Mouse (Mus musculus) megakaryocyte, embryonic 14.5 days (primary cell): ENCODE results near the gene Arhgap32. TPM values are rescaled to one million over a fixed set of nuclear protein-coding genes. Genes with fewer than 3 reads are reported as not detected.
"Not testable (repeated sequence)": the region's sequence is repeated elsewhere in the genome, so short reads cannot be mapped to it uniquely, and the experiment has no call there.

Source experiments
- H3K27me3 ChIP-seq: replicated peaks from 2 replicates; pipeline ENCODE3; 2012; ENCODE audit warnings: inconsistent platforms
- H3K36me3 ChIP-seq: replicated peaks from 2 replicates; pipeline ENCODE3; 2012; ENCODE audit warnings: low read length, inconsistent platforms, mixed read lengths
- H3K4me1 ChIP-seq: 2 replicates; pipeline ENCODE4 v1.6.1; 2012; ENCODE audit warnings: inconsistent platforms
- H3K4me3 ChIP-seq: replicated peaks from 2 replicates; pipeline ENCODE3; 2012; ENCODE audit warnings: moderate library complexity, mild to moderate bottlenecking, inconsistent platforms
- H3K9me3 ChIP-seq: 2 replicates; pipeline ENCODE4 v1.6.1; 2012; ENCODE audit warnings: inconsistent platforms
- FLI1 ChIP-seq: IDR thresholded peaks from 2 replicates; pipeline ENCODE4 v1.6.1; 2012; ENCODE audit warnings: low read length, inconsistent platforms, mixed read lengths
- GATA1 ChIP-seq: IDR thresholded peaks from 3 replicates; pipeline ENCODE4 v1.6.1; 2012; ENCODE audit warnings: mixed read lengths, low read length, inconsistent platforms, borderline replicate concordance
- polyA plus RNA-seq: library from polyadenylated mRNA; stranded (reverse); fragments of >175 nt; gene quantifications from 2 replicates; pipeline ENCODE4 v1.2.3, GENCODE M21; 2012; ENCODE audit warnings: low replicate concordance; ENCODE audit not compliant: insufficient read depth

The Arhgap32 gene
- polyA plus RNA-seq, 1 experiment, result not detected

DNA sequence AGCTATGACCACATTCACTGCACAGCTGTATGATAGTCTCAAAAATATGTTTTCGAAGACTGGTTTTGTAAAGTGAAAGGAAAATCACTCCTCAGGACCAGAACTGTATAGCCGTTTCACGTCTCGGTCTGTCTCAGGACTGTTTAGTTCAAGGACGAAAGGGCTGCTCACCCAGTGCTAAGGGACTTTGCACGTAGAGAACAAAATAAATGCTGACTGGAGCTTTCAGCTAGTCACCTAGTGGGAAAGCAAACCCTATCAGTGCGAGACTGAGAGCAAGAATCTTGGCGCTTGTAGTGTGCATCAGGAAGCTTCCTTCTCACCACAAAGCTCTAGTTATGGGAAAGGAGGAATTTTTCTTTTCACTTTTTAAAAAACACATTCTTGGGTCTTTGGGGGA, 15.4 kb upstream of the Arhgap32 start:
- Histone ChIP-seq H3K9me3 (no peaks in the 10 kb centered on the region), H3K27me3 (no peaks in the 10 kb centered on the region), H3K4me1 (no peaks in the 10 kb centered on the region), H3K36me3 (no peaks in the 10 kb centered on the region), H3K4me3 (no peak overlapping the region)
- no peak for TF ChIP-seq FLI1
- no peak for TF ChIP-seq GATA1

DNA sequence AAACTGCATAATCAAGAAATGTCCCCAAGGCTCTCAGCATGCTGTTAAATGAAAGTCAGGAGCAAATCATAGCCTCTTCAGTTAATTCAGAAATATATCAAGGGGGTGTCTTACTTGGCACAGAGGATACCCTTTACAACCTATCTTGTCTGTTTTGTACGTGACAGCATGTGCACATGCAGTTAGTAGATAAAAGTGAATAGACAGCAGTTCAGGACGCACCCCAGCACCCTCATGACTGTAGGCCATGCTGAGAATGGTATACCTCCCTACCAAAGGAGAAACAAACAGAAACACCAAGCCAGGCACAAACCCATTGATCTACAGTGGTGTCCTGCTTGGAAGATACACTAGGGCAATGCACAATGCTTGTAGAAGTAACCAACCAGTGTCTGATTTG, 14.4 kb upstream of the Arhgap32 start:
- Histone ChIP-seq H3K9me3 (no peaks in the 10 kb centered on the region), H3K4me1 (no peaks in the 10 kb centered on the region), H3K4me3 (no peak overlapping the region), H3K36me3 (no peaks in the 10 kb centered on the region), H3K27me3 (no peaks in the 10 kb centered on the region)
- TF ChIP-seq FLI1 (no peak), GATA1 (no peak)

DNA sequence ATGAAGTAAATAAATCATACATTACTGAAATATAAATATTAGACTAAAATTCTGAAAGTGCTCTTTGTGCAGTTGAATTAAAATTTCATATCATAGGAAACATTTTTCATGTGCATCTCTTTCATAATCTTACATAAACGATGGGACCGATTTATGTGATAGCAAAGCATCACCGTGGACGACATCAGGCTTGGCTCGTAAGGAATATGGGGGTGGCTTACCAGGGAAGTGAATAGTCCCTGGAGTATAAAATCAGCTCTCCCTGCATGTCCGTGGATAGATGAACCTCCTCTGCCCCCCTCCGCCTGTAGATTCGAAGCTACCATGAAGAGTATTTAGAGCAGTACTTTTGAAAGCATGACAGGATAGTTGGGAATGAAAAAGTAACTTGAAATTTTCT, 11.3 kb upstream of the Arhgap32 start:
- TF ChIP-seq FLI1 (no peak), GATA1 (no peak)
- no peaks in the 10 kb centered on the region for H3K36me3 ChIP-seq
- no peaks in the 10 kb centered on the region for H3K9me3 ChIP-seq
- H3K27me3 ChIP-seq, result no peaks in the 10 kb centered on the region
- H3K4me3 ChIP-seq, result no peak overlapping the region
- no peaks in the 10 kb centered on the region for H3K4me1 ChIP-seq

DNA sequence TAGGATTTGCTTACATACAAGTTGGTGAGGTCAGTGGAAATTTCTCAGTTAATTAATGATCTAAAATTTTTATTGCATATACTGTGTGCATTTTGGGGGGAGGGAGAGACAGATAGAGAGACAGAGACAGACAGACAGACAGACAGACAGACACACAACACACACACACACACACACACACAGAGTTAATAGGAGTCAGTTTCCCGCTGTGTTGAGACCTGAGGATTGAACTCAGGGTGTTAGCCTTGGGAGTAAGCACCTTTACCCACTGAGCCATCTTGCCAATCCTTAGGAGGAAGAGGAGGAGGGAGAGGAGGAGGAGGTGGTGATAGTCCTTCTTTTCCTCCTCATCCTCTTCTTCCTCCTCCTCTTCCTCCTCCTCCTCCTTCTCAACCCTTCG, 5.6 kb upstream of the Arhgap32 start:
- Histone ChIP-seq H3K9me3 (no peaks in the 10 kb centered on the region), H3K27me3 (no peaks in the 10 kb centered on the region), H3K4me1 (no peaks in the 10 kb centered on the region), H3K4me3 (no peak overlapping the region), H3K36me3 (no peaks in the 10 kb centered on the region)
- no peak for TF ChIP-seq GATA1

DNA sequence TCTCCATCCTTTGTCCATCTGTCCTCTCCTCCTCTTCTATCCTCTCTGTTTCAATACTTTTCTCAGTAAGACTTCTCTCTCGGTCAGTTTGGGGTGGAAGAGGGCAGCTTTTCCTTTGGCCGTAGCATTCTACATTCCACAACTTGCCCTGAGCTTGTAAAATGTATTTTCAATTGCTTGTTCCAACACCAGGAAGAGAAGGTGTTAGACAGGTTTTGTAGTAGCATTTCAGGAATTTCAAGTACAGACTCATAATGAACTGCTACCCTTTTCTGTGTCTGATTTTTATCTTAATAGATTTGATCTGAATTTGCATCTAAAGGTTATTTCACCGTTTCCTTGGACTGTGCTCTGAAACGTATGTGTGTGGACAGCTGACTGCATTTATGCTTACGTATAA, 336 bp downstream of the Arhgap32 start:
- no peaks in the 10 kb centered on the region for H3K27me3 ChIP-seq
- TF ChIP-seq GATA1, result no peak
- no peak for TF ChIP-seq FLI1
- no peak overlapping the region for H3K4me3 ChIP-seq
- H3K9me3 ChIP-seq, result peaks cover 1% of the 10 kb centered on the region; the same call in 1 of the 2 replicates
- H3K36me3 ChIP-seq, result no peaks in the 10 kb centered on the region
- H3K4me1 ChIP-seq, result no peaks in the 10 kb centered on the region

DNA sequence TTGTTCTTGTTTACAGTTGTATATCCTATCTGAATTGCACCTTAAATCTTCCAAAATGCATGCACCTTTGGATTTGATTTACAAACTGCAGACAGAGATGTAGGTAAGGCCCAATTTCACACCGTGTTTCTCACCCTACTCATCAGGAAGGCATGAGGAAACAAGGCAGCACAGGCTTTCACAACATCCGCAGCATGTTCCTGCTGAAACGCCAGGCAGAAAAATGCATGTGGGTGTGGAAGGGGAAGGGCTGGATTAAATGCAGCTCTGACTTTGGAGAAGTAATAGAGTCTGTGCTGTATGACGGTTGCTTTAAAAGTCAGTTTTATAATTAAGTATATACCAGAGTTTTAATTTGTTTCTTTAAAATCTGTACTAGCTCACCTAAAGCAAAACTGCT, 1.9 kb downstream of the Arhgap32 start:
- Histone ChIP-seq H3K27me3 (no peaks in the 10 kb centered on the region), H3K4me3 (no peak overlapping the region), H3K36me3 (no peaks in the 10 kb centered on the region), H3K9me3 (peaks cover 3% of the 10 kb centered on the region; the same call in 1 of the 2 replicates), H3K4me1 (no peaks in the 10 kb centered on the region)
- no peak for TF ChIP-seq FLI1

DNA sequence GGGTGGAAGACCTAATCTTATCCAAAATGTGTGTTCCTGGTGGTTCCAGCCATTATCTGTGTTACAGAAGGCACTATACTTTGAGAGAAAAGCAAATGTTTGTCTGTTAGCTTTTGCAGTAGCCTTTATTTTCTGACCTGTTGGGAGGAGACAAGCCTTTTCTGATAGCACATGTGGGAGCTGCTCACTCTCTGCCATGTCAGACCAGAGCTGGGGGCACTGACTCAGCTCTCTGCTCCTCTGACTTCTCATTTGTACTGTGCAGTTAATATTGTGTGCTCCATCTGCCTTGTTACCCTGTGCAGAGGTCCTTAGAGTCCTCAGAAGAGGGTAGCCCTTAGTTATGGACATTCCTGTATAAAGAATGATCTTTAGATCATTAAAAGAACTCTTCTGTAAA, 2.5 kb downstream of the Arhgap32 start:
- Histone ChIP-seq H3K4me1 (no peaks in the 10 kb centered on the region), H3K9me3 (peaks cover 3% of the 10 kb centered on the region; the same call in 1 of the 2 replicates), H3K36me3 (no peaks in the 10 kb centered on the region), H3K27me3 (no peaks in the 10 kb centered on the region), H3K4me3 (no peak overlapping the region)
- no peak for TF ChIP-seq GATA1
- no peak for TF ChIP-seq FLI1

DNA sequence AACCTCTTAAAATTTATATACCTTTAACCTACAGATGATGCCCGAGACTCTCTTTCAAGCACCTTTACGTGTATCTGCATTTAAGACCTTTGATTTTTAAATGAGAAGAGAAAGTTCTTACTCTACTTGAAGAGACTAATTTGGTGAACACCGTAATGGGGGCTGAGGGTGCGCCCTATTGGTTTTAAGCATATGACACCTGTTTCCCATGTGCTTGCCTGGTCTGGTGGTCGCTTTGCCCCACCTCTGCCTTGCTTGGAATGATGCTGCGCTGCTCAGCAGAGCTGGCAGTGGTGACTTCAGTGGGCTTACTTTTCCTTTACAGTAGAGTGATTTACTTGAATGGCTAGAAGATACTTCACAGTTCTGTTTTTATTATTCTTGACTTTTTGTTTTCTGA, 3.6 kb downstream of the Arhgap32 start:
- Histone ChIP-seq H3K9me3 (peaks cover 3% of the 10 kb centered on the region; the same call in 1 of the 2 replicates), H3K27me3 (no peaks in the 10 kb centered on the region), H3K4me1 (no peaks in the 10 kb centered on the region), H3K4me3 (no peak overlapping the region), H3K36me3 (no peaks in the 10 kb centered on the region)
- TF ChIP-seq GATA1, result no peak
- no peak for TF ChIP-seq FLI1

DNA sequence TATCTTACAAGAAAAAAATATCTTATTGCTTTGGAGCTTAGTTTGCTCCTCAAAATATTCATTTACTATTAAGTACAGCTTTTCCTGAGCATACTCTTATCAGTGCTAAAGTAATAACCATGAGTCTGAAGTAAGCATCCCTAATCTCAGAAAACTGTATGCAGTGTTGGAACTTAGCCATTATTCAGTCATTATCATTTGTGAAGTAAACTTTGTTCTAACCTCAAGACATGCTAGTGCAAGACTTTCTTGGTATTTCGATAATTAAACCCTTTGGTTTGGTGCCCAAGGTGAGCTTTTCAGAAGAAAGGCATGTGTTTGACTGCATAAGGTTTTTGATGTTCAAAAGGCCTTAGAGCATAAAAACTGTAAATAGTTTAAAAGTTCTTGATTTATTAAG, 4.2 kb downstream of the Arhgap32 start:
- H3K4me1 ChIP-seq, result no peaks in the 10 kb centered on the region
- TF ChIP-seq FLI1 (no peak), GATA1 (no peak)
- H3K36me3 ChIP-seq, result no peaks in the 10 kb centered on the region
- H3K4me3 ChIP-seq, result no peak overlapping the region
- peaks cover 3% of the 10 kb centered on the region; the same call in 1 of the 2 replicates for H3K9me3 ChIP-seq
- no peaks in the 10 kb centered on the region for H3K27me3 ChIP-seq

DNA sequence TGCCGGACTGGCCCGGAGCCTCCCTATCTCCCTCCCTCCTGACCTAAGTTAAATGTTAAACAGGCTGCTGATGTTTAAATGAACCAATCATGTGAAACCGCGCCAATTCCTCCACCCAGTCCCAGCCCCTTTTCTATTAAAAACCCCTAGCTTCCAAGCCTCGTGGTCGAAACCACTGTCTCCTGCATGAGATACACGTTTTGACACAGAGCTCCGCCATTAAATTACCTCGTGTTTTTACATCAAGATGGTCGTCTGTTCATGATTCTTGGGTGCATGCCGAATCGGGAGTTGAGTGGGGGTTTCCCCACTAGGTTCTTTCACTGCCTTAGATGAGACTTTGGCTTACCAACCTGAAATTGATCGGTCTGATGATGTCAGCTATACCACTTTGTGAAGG, 5.3 kb downstream of the Arhgap32 start:
- H3K4me3 ChIP-seq, H3K4me1 ChIP-seq, H3K9me3 ChIP-seq, H3K27me3 ChIP-seq, H3K36me3 ChIP-seq: not testable (repeated sequence)

DNA sequence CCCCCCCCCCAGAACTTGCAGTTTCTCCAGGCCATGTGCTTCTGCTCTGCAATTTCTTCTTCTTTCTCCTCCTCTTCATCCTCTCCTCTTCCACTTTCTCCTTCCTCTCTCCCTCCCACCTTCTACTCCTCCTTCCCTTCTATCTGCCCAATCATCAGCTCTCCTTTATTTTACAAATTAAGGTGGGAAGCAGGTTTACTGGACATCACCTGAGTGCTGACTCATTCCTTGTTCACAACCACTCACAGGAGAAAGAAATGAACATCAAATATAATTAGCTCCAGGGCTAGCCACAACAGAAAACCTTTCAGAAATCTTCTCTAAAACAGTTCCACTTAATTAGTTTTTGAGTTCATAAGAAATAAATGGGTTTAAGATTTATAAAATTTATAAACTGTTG, 20.3 kb downstream of the Arhgap32 start:
- Histone ChIP-seq H3K27me3 (no peaks in the 10 kb centered on the region), H3K4me3 (no peak overlapping the region), H3K9me3 (no peaks in the 10 kb centered on the region), H3K36me3 (no peaks in the 10 kb centered on the region), H3K4me1 (no peaks in the 10 kb centered on the region)
- TF ChIP-seq FLI1, result no peak
- TF ChIP-seq GATA1, result no peak
